Mouse (Mus musculus) cerebellum, adult (tissue): ENCODE results near the gene Sptb.

Source experiments
- ATAC-seq: cut with Nextera tagmentation; 2 replicates; pipeline ENCODE4 v1.9.2; 2017; ENCODE audit warnings: mild to moderate bottlenecking, moderate library complexity, mixed read lengths; ENCODE audit not compliant: insufficient number of reproducible peaks, low FRiP score, low TSS enrichment

Gene Sptb

GRCm38 (mm10) chr12:76548082-76548423, 162.3 kb downstream of the Sptb start:
- ATAC-seq: no peak

- no peak for ATAC-seq
Measured at GRCm38 (mm10) chr12:76547409-76548081, 162.8 kb downstream of the Sptb start.

- ATAC-seq: peak; percentile 31; the same call in 1 of the 2 replicates
Measured at GRCm38 (mm10) chr12:76546383-76547276, 163.7 kb downstream of the Sptb start.

GRCm38 (mm10) chr12:76545786-76546370, 164.5 kb downstream of the Sptb start:
- ATAC-seq: no peak

- ATAC-seq: no peak
Measured at GRCm38 (mm10) chr12:76541879-76542278, 168.5 kb downstream of the Sptb start.

- ATAC-seq: no peak
Measured at GRCm38 (mm10) chr12:76541475-76541874, 168.9 kb downstream of the Sptb start.

GRCm38 (mm10) chr12:76540701-76541221, 169.6 kb downstream of the Sptb start:
- ATAC-seq: no peak

GRCm38 (mm10) chr12:76540169-76540568, 170.2 kb downstream of the Sptb start:
- ATAC-seq: no peak

- no peak for ATAC-seq
Measured at GRCm38 (mm10) chr12:76537434-76537833, 172.9 kb downstream of the Sptb start.

GRCm38 (mm10) chr12:76536591-76537153, 173.7 kb downstream of the Sptb start:
- ATAC-seq: no peak

- no peak for ATAC-seq
Measured at GRCm38 (mm10) chr12:76535471-76535900, 174.9 kb downstream of the Sptb start.

GRCm38 (mm10) chr12:76534641-76535283, 175.6 kb downstream of the Sptb start:
- no peak for ATAC-seq

GRCm38 (mm10) chr12:76534233-76534632, 176.1 kb downstream of the Sptb start:
- ATAC-seq: no peak

- ATAC-seq: peak; percentile 62
Measured at GRCm38 (mm10) chr12:76533377-76534222, 176.7 kb downstream of the Sptb start.

GRCm38 (mm10) chr12:76532926-76533376, 177.4 kb downstream of the Sptb start:
- peak; percentile 22; the same call in 1 of the 2 replicates for ATAC-seq

- ATAC-seq: no peak
Measured at GRCm38 (mm10) chr12:76531986-76532925, 178.1 kb downstream of the Sptb start.

- no peak for ATAC-seq
Measured at GRCm38 (mm10) chr12:76530580-76531139, 179.7 kb downstream of the Sptb start, which contains the start of gene Plekhg3. Gene Plekhg3 (plus strand): TSS chr12:76530891.
